In genomic region chr14:16364161-16364831, GRCm38 (mm10) we compare ENCODE assay signal across 8 mouse cellular contexts. TPM values are rescaled to one million over a fixed set of nuclear protein-coding genes. Genes with fewer than 3 reads are reported as not detected.
DNase-seq lines count a peak whose midpoint lies in the region; ATAC-seq and TF ChIP-seq lines count a peak whose summit lies in the region.

No protein-coding gene starts in this region.

- TF ChIP-seq POLR2A in bone marrow macrophage, adult 2 months (IDR thresholded peaks at IDR 0.05; ENCODE audit: borderline replicate concordance, low read depth, low read length), result no peak

- H3K4me3 ChIP-seq in bone marrow macrophage, adult 2 months (ENCODE audit: insufficient read depth, low read length), result peak overlapping the region; percentile 74
- H3K4me3 ChIP-seq in heart, embryonic 15.5 days, result peak overlapping the region; percentile 75
- H3K4me3 ChIP-seq in liver, embryonic 16.5 days (ENCODE audit: low read depth, low read length), result peak overlapping the region; percentile 96
- H3K4me3 ChIP-seq in neural tube, embryonic 14.5 days (ENCODE audit: low read depth, low read length), result peak overlapping the region; percentile 96

- H3K27ac ChIP-seq in bone marrow macrophage, adult 2 months (ENCODE audit: insufficient read depth, low read depth, low read length), result peak overlapping the region; percentile 71
- H3K27ac ChIP-seq in heart, embryonic 15.5 days, result peak overlapping the region; percentile 97
- H3K27ac ChIP-seq in liver, embryonic 16.5 days (ENCODE audit: low read length), result peak overlapping the region; percentile 92
- H3K27ac ChIP-seq in neural tube, embryonic 14.5 days (ENCODE audit: low read depth, low read length), result peak overlapping the region; percentile 99

- 1% methylated on average over 26 of the region's 32 CpGs for WGBS in heart, embryonic 15.5 days
- under 1% methylated on average over 26 of the region's 32 CpGs for WGBS in liver, embryonic 16.5 days (ENCODE audit: insufficient replicate concordance)
- WGBS in neural tube, embryonic 14.5 days, result 2% methylated on average over 29 of the region's 32 CpGs

- no peaks in the 10 kb centered on the region for H3K36me3 ChIP-seq in heart, embryonic 15.5 days
- no peaks in the 10 kb centered on the region for H3K36me3 ChIP-seq in liver, embryonic 16.5 days (ENCODE audit: control insufficient read depth, insufficient read depth)
- H3K36me3 ChIP-seq in neural tube, embryonic 14.5 days (ENCODE audit: control insufficient read depth, insufficient read depth, low read length), result no peaks in the 10 kb centered on the region

- H3K27me3 ChIP-seq in heart, embryonic 15.5 days, result no peaks in the 10 kb centered on the region
- H3K27me3 ChIP-seq in liver, embryonic 16.5 days (ENCODE audit: control insufficient read depth, insufficient read depth, low read depth, low read length), result no peaks in the 10 kb centered on the region
- H3K27me3 ChIP-seq in neural tube, embryonic 14.5 days (ENCODE audit: control insufficient read depth, insufficient read depth, low read length), result no peaks in the 10 kb centered on the region; the same call in 1 of the 2 replicates

- H3K4me1 ChIP-seq in bone marrow macrophage, adult 2 months (ENCODE audit: control insufficient read depth, insufficient read depth, low read length), result peaks cover 9% of the 10 kb centered on the region
- H3K4me1 ChIP-seq in heart, embryonic 15.5 days (replicated peaks), result peaks cover 12% of the 10 kb centered on the region
- peaks cover 21% of the 10 kb centered on the region for H3K4me1 ChIP-seq in liver, embryonic 16.5 days (ENCODE audit: control insufficient read depth, low read depth, low read length)
- H3K4me1 ChIP-seq in neural tube, embryonic 14.5 days (ENCODE audit: control insufficient read depth, insufficient read depth, low read length), result peaks cover 16% of the 10 kb centered on the region

- TF ChIP-seq CTCF in bone marrow macrophage, adult 2 months (IDR thresholded peaks at IDR 0.05; ENCODE audit: low read depth, low read length), result no peak

- no peaks in the 10 kb centered on the region for H3K9me3 ChIP-seq in heart, embryonic 15.5 days (replicated peaks)
- no peaks in the 10 kb centered on the region for H3K9me3 ChIP-seq in liver, embryonic 16.5 days (replicated peaks; ENCODE audit: control insufficient read depth, low read length)
- no peaks in the 10 kb centered on the region for H3K9me3 ChIP-seq in neural tube, embryonic 14.5 days (ENCODE audit: control insufficient read depth, low read length)

- H3K4me2 ChIP-seq in heart, embryonic 15.5 days, result peak overlapping the region; percentile 84
- H3K4me2 ChIP-seq in liver, embryonic 16.5 days (ENCODE audit: low read depth, low read length), result peak overlapping the region; percentile 99
- H3K4me2 ChIP-seq in neural tube, embryonic 14.5 days (ENCODE audit: low read depth, low read length), result peak overlapping the region; percentile 72

- DNase-seq in ES-CJ7 (ENCODE audit: low read depth, low spot score), result peak; percentile 23
- DNase-seq in fibroblast of lung, adult 2 months (ENCODE audit: low read depth), result peak; percentile 31
- DNase-seq in kidney, postnatal 14 days, result peak; percentile 80
- peak; percentile 24 to 69 for DNase-seq in thymus, adult 18-20 months

- H3K9ac ChIP-seq in heart, embryonic 15.5 days, result peak overlapping the region; percentile 64
- H3K9ac ChIP-seq in liver, embryonic 16.5 days (ENCODE audit: low read depth, low read length), result peak overlapping the region; percentile 85
- peak overlapping the region; percentile 86 for H3K9ac ChIP-seq in neural tube, embryonic 14.5 days (replicated peaks; ENCODE audit: low read depth, low read length)

- ATAC-seq in heart, embryonic 15.5 days (replicated peaks; ENCODE audit: insufficient number of reproducible peaks, insufficient read depth, low FRiP score, low read depth), result peak; percentile 67
- ATAC-seq in liver, embryonic 16.5 days (ENCODE audit: low read depth), result peak; percentile 17
- ATAC-seq in neural tube, embryonic 14.5 days (ENCODE audit: low read depth), result peak; percentile 71

RNA-seq across cellular contexts. Expression of gene Top2b, which starts 0.7 kb away (rescaled TPM):
- polyA plus RNA-seq in bone marrow macrophage, adult 2 months (2012; ENCODE audit: insufficient read depth, insufficient read length, missing spikeins), result 86.7 and 107 TPM in 2 replicates
- 29.5 and 31.6 TPM in 2 replicates for polyA plus RNA-seq in heart, embryonic 15.5 days (2015; fragmentation: Nextera tagmentation; extraction: Ambion mirVana)
- 12.5 and 13.6 TPM in 2 replicates for polyA plus RNA-seq in liver, embryonic 16.5 days (2015; fragmentation: Nextera tagmentation; extraction: Ambion mirVana)
- 124 and 188 TPM in 2 replicates for polyA plus RNA-seq in neural tube, embryonic 14.5 days (2014; fragmentation: Nextera tagmentation; extraction: Ambion mirVana)

Comparison
In these comparisons a context has a peak if more than half of its experiments do, and no peak if none do; other contexts are left out.
1. Peak in every context shown above with its lines: DNase-seq, ATAC-seq, H3K4me3 ChIP-seq and H3K27ac ChIP-seq.
2. DNase-seq: peak in every context shown above with its lines; median percentile 80 in kidney, postnatal 14 days; 46 in thymus, adult 18-20 months; 31 in fibroblast of lung, adult 2 months; 23 in ES-CJ7.
3. ATAC-seq: peak in every context shown above with its lines; median percentile 71 in neural tube, embryonic 14.5 days; 67 in heart, embryonic 15.5 days; 17 in liver, embryonic 16.5 days.